Comparison of ENCODE assay signal across 8 mouse cellular contexts in genomic region chr9:21796259-21796658, GRCm38 (mm10). TPM values are rescaled to one million over a fixed set of nuclear protein-coding genes. Genes with fewer than 3 reads are reported as not detected.
A peak's percentile ranks its signal among the peaks of the same experiment; 100 is the strongest.
DNase-seq lines count a peak whose midpoint lies in the region; ATAC-seq lines count a peak whose summit lies in the region.

No protein-coding gene starts in this region.

- ATAC-seq in limb, embryonic 11.5 days (ENCODE audit: insufficient number of reproducible peaks, low FRiP score, low TSS enrichment, low read depth) = no peak

- peaks cover 29% of the 10 kb centered on the region for H3K36me3 ChIP-seq in limb, embryonic 11.5 days (ENCODE audit: control insufficient read depth, insufficient read depth, low read length)

- H3K9me3 ChIP-seq in limb, embryonic 11.5 days (ENCODE audit: control insufficient read depth, low read length) = no peaks in the 10 kb centered on the region

- H3K27ac ChIP-seq in limb, embryonic 11.5 days (replicated peaks; ENCODE audit: low read depth, low read length) = peak overlapping the region; percentile 43; the same call in 1 of the 2 replicates

- H3K9ac ChIP-seq in limb, embryonic 11.5 days (ENCODE audit: low read length) = peak overlapping the region; percentile 28; the same call in 1 of the 2 replicates

- WGBS in limb, embryonic 11.5 days = 37% methylated on average over 3 of the region's 3 CpGs

- H3K4me1 ChIP-seq in limb, embryonic 11.5 days (ENCODE audit: control insufficient read depth, insufficient read depth, low read length) = peaks cover 16% of the 10 kb centered on the region

- peak overlapping the region; percentile 45 for H3K4me2 ChIP-seq in limb, embryonic 11.5 days (ENCODE audit: low read depth, severe bottlenecking)

- no peaks in the 10 kb centered on the region for H3K27me3 ChIP-seq in limb, embryonic 11.5 days (ENCODE audit: control insufficient read depth, insufficient read depth, low read length)

- H3K4me3 ChIP-seq in limb, embryonic 11.5 days (ENCODE audit: low read depth, low read length) = no peak overlapping the region

- DNase-seq in cerebellum, postnatal 10 days = peak; percentile 24 to 27
- no peak for DNase-seq in cerebellum, adult 11 months
- DNase-seq in ovary, postnatal 36 days (ENCODE audit: low spot score) = peak; percentile 12
- no peak for DNase-seq in ovary, adult 18-20 months (ENCODE audit: low spot score)
- peak; percentile 41 for DNase-seq in limb, embryonic 11.5 days (ENCODE audit: low spot score)
- DNase-seq in yolk sac, embryonic 10.5 days (ENCODE audit: low spot score) = peak; percentile 20
- no peak for DNase-seq in frontal cortex, postnatal 36 days (ENCODE audit: low spot score in 2 of 2)
- DNase-seq in spleen, adult 12 weeks (ENCODE audit: low spot score) = no peak

RNA-seq across cellular contexts. Expression of gene Kank2, which starts 2.3 kb away (rescaled TPM):
- polyA plus RNA-seq in limb, embryonic 11.5 days (2014; fragmentation: Nextera tagmentation; extraction: Ambion mirVana) = 11.6 and 12.7 TPM in 2 replicates

RNA-seq across cellular contexts. Expression of gene Spc24, which starts 36.2 kb away (rescaled TPM):
- 176 and 183 TPM in 2 replicates for polyA plus RNA-seq in limb, embryonic 11.5 days (2014; fragmentation: Nextera tagmentation; extraction: Ambion mirVana)

RNA-seq across cellular contexts. Expression of gene Angptl8, which starts 39.1 kb away (rescaled TPM):
- polyA plus RNA-seq in limb, embryonic 11.5 days (2014; fragmentation: Nextera tagmentation; extraction: Ambion mirVana) = 0.64 and 0.82 TPM in 2 replicates

RNA-seq across cellular contexts. Expression of gene Dock6, which starts 56.2 kb away (rescaled TPM):
- 37.4 and 42.7 TPM in 2 replicates for polyA plus RNA-seq in limb, embryonic 11.5 days (2014; fragmentation: Nextera tagmentation; extraction: Ambion mirVana)

Comparison
In these comparisons a context has a peak if more than half of its experiments do, and no peak if none do; other contexts are left out.
1. DNase-seq: peak in cerebellum, postnatal 10 days (2 of 2), ovary, postnatal 36 days (single experiment), limb, embryonic 11.5 days (single experiment) and yolk sac, embryonic 10.5 days (single experiment); none in cerebellum, adult 11 months (single experiment), ovary, adult 18-20 months (single experiment), frontal cortex, postnatal 36 days (0 of 2) and spleen, adult 12 weeks (single experiment).